Mouse (Mus musculus) CH12.LX (cell line): ENCODE measurements around the gene Parm1. TPM values are rescaled to one million over a fixed set of nuclear protein-coding genes. Genes with fewer than 3 reads are reported as not detected.

Experiments used
- DNase-seq: peaks from one replicate; pipeline ENCODE4 v3.0.0-alpha.2; 2013; ENCODE audit errors: extremely low read depth
- H3K27ac ChIP-seq: 2 replicates; pipeline ENCODE4 v1.5.1; 2012; ENCODE audit warnings: low read depth, mild to moderate bottlenecking, control low read depth, moderate library complexity; ENCODE audit not compliant: insufficient read depth
- H3K27me3 ChIP-seq: replicated peaks from 2 replicates; pipeline ENCODE3; 2012; ENCODE audit warnings: inconsistent platforms
- H3K36me3 ChIP-seq, 2 experiments: replicated peaks in 1 of 2; 2 replicates each; pipeline versions ENCODE3 to v1.6.1; 2012; ENCODE audit warnings: inconsistent platforms in 1 of 2, low read length in 1 of 2, mild to moderate bottlenecking in 1 of 2, mixed read lengths in 1 of 2, moderate library complexity in 1 of 2; ENCODE audit not compliant: control insufficient read depth in 1 of 2, insufficient read depth in 1 of 2
- H3K4me1 ChIP-seq, 2 experiments: 2 replicates each; pipeline ENCODE4 v1.6.1; 2012; ENCODE audit warnings: inconsistent platforms in 1 of 2, moderate library complexity in 1 of 2; ENCODE audit not compliant: insufficient read depth in 2 of 2, control insufficient read depth in 1 of 2
- H3K4me2 ChIP-seq: 2 replicates; pipeline ENCODE4 v1.6.1; 2012; ENCODE audit warnings: low read depth, mild to moderate bottlenecking, control low read depth; ENCODE audit not compliant: poor library complexity, insufficient read depth, severe bottlenecking
- H3K4me3 ChIP-seq, 3 experiments: fragments of 150-350 bp in 1 of 3; sonication (generic) in 1 of 3; replicated peaks in 1 of 3; 2 replicates each; pipeline versions ENCODE3 to v1.5.1; 2011 to 2012; ENCODE audit warnings: low read depth in 2 of 3, low read length in 2 of 3, mild to moderate bottlenecking in 2 of 3, moderate library complexity in 2 of 3, control low read depth in 1 of 3, improper control_type of control experiment in 1 of 3, inconsistent platforms in 1 of 3, mixed read lengths in 1 of 3; ENCODE audit not compliant: poor library complexity in 1 of 3
- H3K79me2 ChIP-seq: replicated peaks from 2 replicates; pipeline ENCODE4 v1.6.1; 2012; ENCODE audit warnings: mild to moderate bottlenecking, moderate library complexity; ENCODE audit not compliant: control insufficient read depth, poor library complexity, insufficient read depth, severe bottlenecking; ENCODE audit errors: extremely low read depth
- H3K9ac ChIP-seq: 2 replicates; pipeline ENCODE4 v1.6.1; 2012; ENCODE audit warnings: low read depth, mild to moderate bottlenecking, control low read depth, moderate library complexity; ENCODE audit not compliant: insufficient read depth
- H3K9me3 ChIP-seq: replicated peaks from 2 replicates; pipeline ENCODE3; 2012; ENCODE audit warnings: low read length, inconsistent platforms, mixed read lengths
- BHLHE40 ChIP-seq: IDR thresholded peaks from 2 replicates; pipeline ENCODE4 v1.6.1; 2011; ENCODE audit warnings: mild to moderate bottlenecking, low read depth, low read length, improper control_type of control experiment
- CHD2 ChIP-seq: IDR thresholded peaks from 2 replicates; pipeline ENCODE4 v1.6.1; 2011; ENCODE audit warnings: low read length, improper control_type of control experiment
- E2F4 ChIP-seq: IDR thresholded peaks from 2 replicates; pipeline ENCODE4 v1.6.1; 2011; ENCODE audit warnings: low read depth, low read length, improper control_type of control experiment; ENCODE audit not compliant: insufficient replicate concordance
- EP300 ChIP-seq: IDR thresholded peaks from 2 replicates; pipeline ENCODE4 v1.6.1; 2011; ENCODE audit warnings: low read length, improper control_type of control experiment
- ETS1 ChIP-seq: conservative IDR thresholded peaks from 2 replicates; pipeline ENCODE4 v1.6.1; 2012; ENCODE audit warnings: low read depth, mild to moderate bottlenecking, inconsistent platforms, low read length, improper control_type of control experiment, moderate library complexity
- HCFC1 ChIP-seq: IDR thresholded peaks from 2 replicates; pipeline ENCODE4 v1.6.1; 2012; ENCODE audit warnings: low read depth, mild to moderate bottlenecking, inconsistent platforms, low read length, improper control_type of control experiment
- IRF4 ChIP-seq: IDR thresholded peaks from 2 replicates; pipeline ENCODE4 v1.6.1; 2014; ENCODE audit warnings: low read depth, mild to moderate bottlenecking, inconsistent platforms, low read length, improper control_type of control experiment
- JUND ChIP-seq: conservative IDR thresholded peaks from 2 replicates; pipeline ENCODE4 v1.6.1; 2011; ENCODE audit warnings: low read depth, low read length, improper control_type of control experiment
- KAT2A ChIP-seq: IDR thresholded peaks from 2 replicates; pipeline ENCODE4 v1.6.1; 2012; ENCODE audit warnings: low read length, improper control_type of control experiment, inconsistent platforms; ENCODE audit not compliant: insufficient replicate concordance
- MAFK ChIP-seq: IDR thresholded peaks from 2 replicates; pipeline ENCODE4 v1.6.1; 2011; ENCODE audit warnings: low read length, improper control_type of control experiment; ENCODE audit not compliant: insufficient replicate concordance
- MAZ ChIP-seq: IDR thresholded peaks from 2 replicates; pipeline ENCODE4 v1.6.1; 2012; ENCODE audit warnings: low read depth, mild to moderate bottlenecking, inconsistent platforms, low read length, improper control_type of control experiment, moderate library complexity
- MXI1 ChIP-seq: IDR thresholded peaks from 2 replicates; pipeline ENCODE4 v1.6.1; 2011; ENCODE audit warnings: mild to moderate bottlenecking, low read depth, low read length, improper control_type of control experiment
- MYC ChIP-seq: IDR thresholded peaks from 2 replicates; pipeline ENCODE4 v1.6.1; 2011; ENCODE audit warnings: low read depth, mild to moderate bottlenecking, improper control_type of control experiment, low read length
- NELFE ChIP-seq: IDR thresholded peaks from 2 replicates; pipeline ENCODE4 v1.6.1; 2011; ENCODE audit warnings: low read depth, low read length, improper control_type of control experiment
- POLR2AphosphoS2 ChIP-seq: IDR thresholded peaks from 2 replicates; pipeline ENCODE4 v1.6.1; 2011; ENCODE audit warnings: low read depth, low read length, improper control_type of control experiment
- RCOR1 ChIP-seq: conservative IDR thresholded peaks from 2 replicates; pipeline ENCODE4 v1.6.1; 2012; ENCODE audit warnings: low read depth, mild to moderate bottlenecking, inconsistent platforms, low read length, improper control_type of control experiment
- SMC3 ChIP-seq: IDR thresholded peaks from 2 replicates; pipeline ENCODE4 v1.6.1; 2011; ENCODE audit warnings: low read depth, low read length, improper control_type of control experiment
- TCF12 ChIP-seq: IDR thresholded peaks from 2 replicates; pipeline ENCODE4 v1.6.1; 2014; ENCODE audit warnings: low read depth, mild to moderate bottlenecking, inconsistent platforms, low read length, improper control_type of control experiment
- UBTF ChIP-seq: IDR thresholded peaks from 2 replicates; pipeline ENCODE4 v1.6.1; 2012; ENCODE audit warnings: low read depth, mild to moderate bottlenecking, inconsistent platforms, low read length, improper control_type of control experiment, moderate library complexity
- USF1 ChIP-seq: IDR thresholded peaks from 2 replicates; pipeline ENCODE4 v1.6.1; 2014; ENCODE audit warnings: low read depth, mild to moderate bottlenecking, inconsistent platforms, low read length, improper control_type of control experiment
- ZC3H11A ChIP-seq: IDR thresholded peaks from 2 replicates; pipeline ENCODE4 v1.6.1; 2012; ENCODE audit warnings: low read depth, mild to moderate bottlenecking, inconsistent platforms, low read length, improper control_type of control experiment
- ZMIZ1 ChIP-seq: IDR thresholded peaks from 2 replicates; pipeline ENCODE4 v1.6.1; 2012; ENCODE audit warnings: low read depth, mild to moderate bottlenecking, inconsistent platforms, low read length, improper control_type of control experiment
- dilution Hi-C: fragments of 300-500 bp; cut with MboI; formaldehyde crosslinking; loops from 2 replicates; pipeline ENCODE4 v1.14.3; 2020; ENCODE audit warnings: low sequenced_read_pairs; ENCODE audit not compliant: extremely low pct_unique_long_range_greater_than_20kb, extremely low pct_ligation_motif_present
- in situ Hi-C: fragments of 300-500 bp; cut with MboI; formaldehyde crosslinking; loops from 3 replicates; pipeline ENCODE4 v1.14.3; 2019; ENCODE audit warnings: low sequenced_read_pairs, low pct_ligation_motif_present, low pct_unique_long_range_greater_than_20kb, mixed read lengths
- polyA plus RNA-seq: library from polyadenylated mRNA; unstranded; fragments of >175 nt; gene quantifications from 2 replicates; pipeline ENCODE4 v1.2.1, GENCODE M21; 2012; ENCODE audit warnings: low read depth; ENCODE audit not compliant: insufficient read length
- total RNA-seq, 2 experiments: library from RNA; depleted of rRNA; stranded (reverse); fragments of 300-350 nt in 1 of 2; fragments of >200 nt in 1 of 2; gene quantifications; 2 replicates each; pipeline ENCODE4 v1.2.3; 2012 to 2014

Gene Parm1
- total and polyA plus RNA-seq, 3 experiments, result 0.85 to 2.6 (median 0.90) TPM

GRCm38 (mm10) chr5:91603787-91604439 is 86.5 kb downstream of the Parm1 start:
- Histone ChIP-seq H3K9ac (no peak overlapping the region), H3K27ac (no peak overlapping the region), H3K79me2 (no peaks in the 10 kb centered on the region), H3K9me3 (no peaks in the 10 kb centered on the region), H3K4me1 (no peaks in the 10 kb centered on the region), H3K36me3 (peaks cover 0 to 3% of the 10 kb centered on the region in 2 experiments), H3K27me3 (no peaks in the 10 kb centered on the region), H3K4me2 (no peak overlapping the region), H3K4me3 (no peak overlapping the region)
- TF ChIP-seq JUND, result no peak
- TF ChIP-seq E2F4, result no peak
- no peak for TF ChIP-seq HCFC1
- no peak for TF ChIP-seq MXI1
- no peak for TF ChIP-seq BHLHE40
- TF ChIP-seq KAT2A, result no peak
- TF ChIP-seq IRF4, result no peak
- TF ChIP-seq SMC3, result no peak
- TF ChIP-seq ZMIZ1, result no peak
- no peak for TF ChIP-seq UBTF
- TF ChIP-seq MAFK, result no peak
- TF ChIP-seq NELFE, result no peak
- no peak for TF ChIP-seq CHD2
- TF ChIP-seq RCOR1, result no peak
- no peak for TF ChIP-seq USF1
- dilution Hi-C loops (no loop called here), in situ Hi-C loops (no loop called here)
- DNase-seq, result no peak

- Histone ChIP-seq H3K4me1 (peaks cover 14 to 24% of the 10 kb centered on the region in 2 experiments; a peak in 3 of 4 replicates), H3K9me3 (no peaks in the 10 kb centered on the region), H3K4me2 (no peak overlapping the region), H3K36me3 (no peaks in the 10 kb centered on the region), H3K27ac (no peak overlapping the region), H3K9ac (no peak overlapping the region), H3K79me2 (no peaks in the 10 kb centered on the region; the same call in 1 of the 2 replicates), H3K4me3 (no peak overlapping the region), H3K27me3 (no peaks in the 10 kb centered on the region)
- DNase-seq, result no peak
- TF ChIP-seq MYC (no peak), E2F4 (no peak), BHLHE40 (no peak), UBTF (no peak), IRF4 (no peak), HCFC1 (no peak), MAFK (no peak), POLR2AphosphoS2 (no peak), ZC3H11A (no peak), MAZ (no peak), EP300 (no peak), TCF12 (no peak), ETS1 (no peak)
- dilution Hi-C loops (no loop called here), in situ Hi-C loops (no loop called here)
Measured at GRCm38 (mm10) chr5:91607234-91607633, 89.8 kb downstream of the Parm1 start.
